Mouse (Mus musculus): Measurements from ENCODE around the gene Cyren.

DNA sequence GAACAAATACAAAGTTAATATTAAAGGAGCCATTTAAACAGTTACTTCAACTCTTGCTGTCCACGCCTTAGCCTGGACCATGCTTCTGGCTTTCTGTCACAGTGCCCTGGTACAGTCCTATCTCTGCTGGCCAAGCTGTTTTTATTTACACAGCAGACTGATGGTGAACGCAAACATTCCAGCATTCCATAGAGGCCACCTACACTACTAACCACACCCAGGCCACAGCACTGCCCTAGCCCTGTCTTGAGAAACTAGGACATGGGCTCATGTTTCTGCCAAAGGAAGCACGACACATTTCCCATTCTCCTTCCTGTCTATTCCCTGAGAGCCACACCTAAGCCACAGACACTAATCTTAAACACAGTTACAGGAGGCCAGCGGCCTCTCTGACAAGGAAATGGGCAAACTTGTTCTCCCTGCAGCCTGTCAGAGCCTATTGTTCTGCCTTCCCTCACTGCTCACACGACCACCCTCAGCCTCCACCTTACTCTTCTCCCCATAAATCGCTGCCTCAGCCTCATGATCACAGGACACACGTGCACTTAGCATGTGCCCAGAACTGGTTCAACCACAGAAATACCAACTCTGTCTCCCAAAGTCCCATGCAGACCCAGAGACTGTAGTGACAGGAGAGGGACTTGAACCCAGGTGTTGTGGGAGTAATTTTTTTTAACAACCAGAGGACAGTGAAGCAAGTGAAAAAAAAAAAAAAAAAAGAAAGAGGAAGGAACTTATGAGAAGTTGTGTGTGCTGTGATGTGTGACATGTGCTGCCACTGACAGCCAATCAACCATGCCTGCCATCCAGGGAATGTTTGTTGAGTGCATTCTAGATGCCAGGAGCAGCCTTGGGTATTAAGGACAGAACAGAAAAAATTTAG is 11.9 kb downstream of the Cyren start:
- no peak for TF ChIP-seq CTCF (IDR thresholded peaks at IDR 0.05; ENCODE audit: low read depth)
- TF ChIP-seq EP300 (optimal IDR thresholded peaks at IDR 0.05): no peak

Measured in stomach, postnatal 0 days (tissue).